Mouse (Mus musculus) thymus, postnatal 14 days (tissue): ENCODE data around the gene Sfi1.
"Not testable (repeated sequence)": the region's sequence is repeated elsewhere in the genome, so short reads cannot be mapped to it uniquely, and the experiment has no call there.

Experiments
- DNase-seq: peaks from one replicate; pipeline ENCODE4 v3.0.0; 2021

Gene Sfi1

DNA sequence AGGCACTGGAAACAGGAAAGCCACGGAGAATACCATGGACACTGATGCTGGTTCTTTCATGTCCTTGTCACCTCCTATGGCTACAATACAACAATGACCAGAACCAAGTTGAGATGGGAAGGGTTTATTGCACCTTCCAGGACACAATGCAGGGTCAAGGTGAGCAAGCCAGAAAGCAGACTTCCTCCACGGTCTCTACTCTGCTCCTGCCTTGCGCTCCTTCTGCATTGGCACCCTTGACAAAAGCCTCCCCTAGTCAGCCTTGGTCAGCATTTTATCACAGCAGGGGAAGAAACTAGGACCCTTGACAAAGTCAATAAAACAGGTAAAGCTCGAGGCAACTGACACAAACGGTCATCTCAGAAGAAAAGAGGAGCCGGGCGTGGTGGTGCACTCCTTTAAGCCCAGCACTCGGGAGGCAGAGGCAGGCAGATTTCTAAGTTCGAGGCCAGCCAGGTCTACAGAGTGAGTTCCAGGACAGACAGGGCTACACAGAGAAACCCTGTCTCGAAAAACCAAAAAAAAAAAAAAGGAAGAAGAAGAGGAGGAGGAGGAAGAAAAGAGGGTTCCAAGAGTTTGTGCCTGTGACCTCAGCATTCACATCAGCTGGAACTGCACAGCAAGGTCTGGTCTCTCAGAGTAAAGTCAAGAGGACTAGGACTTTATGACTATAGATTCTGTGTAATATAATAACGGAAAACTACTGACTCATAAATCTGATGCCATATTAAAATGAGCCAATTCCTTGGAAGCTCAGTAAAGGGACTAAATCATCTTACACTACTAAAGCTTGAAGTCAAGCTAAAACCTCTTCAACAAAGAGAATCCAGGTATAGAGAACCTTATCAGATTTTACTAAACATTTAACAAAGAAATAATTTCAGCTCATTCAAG is 19.6 kb downstream of the Sfi1 start:
- DNase-seq, result peak; percentile 61

DNA sequence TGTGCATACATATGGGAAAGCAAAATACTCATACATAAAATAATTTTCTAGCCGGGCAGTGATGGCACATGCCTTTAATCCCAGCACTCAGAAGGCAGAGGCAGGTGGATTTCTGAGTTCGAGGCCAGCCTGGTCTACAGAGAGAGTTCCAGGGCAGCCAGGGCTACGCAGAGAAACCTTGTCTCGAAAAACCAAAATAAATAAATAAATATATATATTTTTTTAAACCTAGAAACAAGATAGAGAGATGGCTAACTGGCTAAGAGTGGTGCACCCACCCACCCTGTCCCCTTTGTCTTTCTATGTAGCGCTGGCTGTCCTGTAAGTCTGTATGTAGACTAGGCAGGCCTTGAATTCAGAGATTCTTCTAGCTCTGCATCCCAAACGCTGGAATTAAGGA is 20.7 kb downstream of the Sfi1 start:
- not testable (repeated sequence) for DNase-seq

DNA sequence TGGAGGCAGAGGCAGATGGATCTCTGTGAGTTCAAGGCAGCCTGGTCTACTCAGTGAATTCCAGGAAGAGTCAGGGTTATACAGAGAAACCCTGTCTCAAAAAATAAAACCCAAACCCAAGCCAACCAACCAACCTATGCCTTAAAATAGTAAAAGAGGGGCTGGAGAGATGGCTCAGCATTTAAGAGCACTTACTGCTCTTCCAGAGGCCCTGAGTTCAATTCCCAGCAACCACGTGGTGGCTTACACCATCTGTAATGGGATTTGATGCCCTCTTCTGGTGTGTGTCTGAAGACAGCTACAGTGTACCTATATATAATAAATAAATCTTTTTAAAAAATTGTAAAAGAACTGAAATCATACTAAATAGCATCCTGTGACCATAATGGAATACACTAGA is 21.3 kb downstream of the Sfi1 start:
- peak; percentile 48 for DNase-seq

DNA sequence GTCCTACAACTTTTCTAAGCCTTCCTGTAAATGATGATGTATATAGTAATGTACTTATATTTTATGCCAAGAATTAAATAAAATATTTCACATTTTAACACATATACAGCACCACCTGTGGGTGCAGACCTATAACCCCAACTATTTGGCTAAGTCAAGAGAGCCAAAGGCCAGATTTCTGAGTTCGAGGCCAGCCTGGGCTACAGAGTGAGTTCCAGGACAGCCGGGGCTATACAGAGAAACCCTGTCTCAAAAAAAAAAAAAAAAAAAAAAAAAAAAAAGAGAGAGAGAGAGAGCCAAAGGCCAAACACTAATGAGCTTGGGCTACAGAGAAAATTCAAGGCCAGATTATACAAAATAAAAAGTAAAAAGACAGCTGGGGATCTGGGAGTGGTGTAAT is 24.2 kb downstream of the Sfi1 start:
- peak; percentile 39 for DNase-seq

DNA sequence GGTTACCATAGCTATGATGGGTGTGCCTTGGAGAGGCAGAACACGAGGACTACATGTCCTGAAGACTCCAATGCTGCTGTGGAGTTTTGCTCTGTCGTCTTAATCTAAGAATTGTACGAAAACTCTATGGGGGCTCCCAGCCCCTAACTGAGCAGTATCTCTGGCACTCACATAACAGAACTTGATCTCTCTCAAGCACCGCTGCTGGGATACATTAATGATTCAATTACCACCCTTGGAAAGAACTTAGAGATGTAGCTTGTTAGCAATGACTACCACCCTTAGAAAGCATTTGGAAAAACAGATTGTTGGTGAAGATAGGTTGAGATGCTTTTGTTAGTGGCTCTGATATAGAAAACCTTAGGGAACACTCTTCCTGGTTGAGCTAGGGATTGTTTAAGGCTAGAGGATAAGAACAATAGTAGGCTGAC is 25.7 kb downstream of the Sfi1 start:
- peak; percentile 42 for DNase-seq

DNA sequence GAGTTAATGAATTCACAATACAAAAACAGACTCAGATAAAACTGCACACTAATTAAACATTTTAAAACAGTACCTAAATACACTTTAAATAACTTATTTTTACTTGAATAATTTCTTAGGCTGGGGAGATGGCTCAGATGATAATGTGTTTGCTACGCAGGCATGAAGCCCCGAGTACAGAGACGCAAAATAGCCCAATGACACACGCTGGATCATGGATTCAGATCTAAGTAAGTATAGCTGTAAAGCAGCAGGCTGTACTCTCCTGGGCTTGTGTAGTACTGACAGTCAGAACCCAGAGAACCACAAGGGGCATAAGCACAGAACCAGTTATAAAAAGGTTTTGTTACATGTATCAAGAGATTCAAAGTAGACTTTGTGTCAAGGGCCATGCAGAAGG is 26.1 kb downstream of the Sfi1 start:
- DNase-seq, result not testable (repeated sequence)

DNA sequence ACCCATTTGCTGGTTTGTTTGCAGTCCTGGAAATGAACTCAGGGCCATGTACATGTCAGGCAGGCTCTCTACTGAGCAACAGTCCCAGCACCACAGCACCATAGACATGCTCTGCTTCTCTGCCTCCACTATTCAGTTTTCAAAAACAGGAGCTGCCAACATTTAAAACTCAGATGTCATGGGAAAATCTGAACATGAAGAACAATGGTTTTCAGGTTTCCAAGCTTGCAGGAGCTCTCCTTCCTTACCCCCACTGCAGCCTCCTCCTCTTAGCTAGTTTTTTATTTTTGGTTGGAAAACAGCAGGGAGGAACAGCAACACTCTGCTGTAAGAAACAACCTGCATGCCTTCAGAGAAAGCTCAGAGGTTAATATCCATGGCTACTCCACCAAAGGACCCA is 26.9 kb downstream of the Sfi1 start:
- DNase-seq, result peak; percentile 18

DNA sequence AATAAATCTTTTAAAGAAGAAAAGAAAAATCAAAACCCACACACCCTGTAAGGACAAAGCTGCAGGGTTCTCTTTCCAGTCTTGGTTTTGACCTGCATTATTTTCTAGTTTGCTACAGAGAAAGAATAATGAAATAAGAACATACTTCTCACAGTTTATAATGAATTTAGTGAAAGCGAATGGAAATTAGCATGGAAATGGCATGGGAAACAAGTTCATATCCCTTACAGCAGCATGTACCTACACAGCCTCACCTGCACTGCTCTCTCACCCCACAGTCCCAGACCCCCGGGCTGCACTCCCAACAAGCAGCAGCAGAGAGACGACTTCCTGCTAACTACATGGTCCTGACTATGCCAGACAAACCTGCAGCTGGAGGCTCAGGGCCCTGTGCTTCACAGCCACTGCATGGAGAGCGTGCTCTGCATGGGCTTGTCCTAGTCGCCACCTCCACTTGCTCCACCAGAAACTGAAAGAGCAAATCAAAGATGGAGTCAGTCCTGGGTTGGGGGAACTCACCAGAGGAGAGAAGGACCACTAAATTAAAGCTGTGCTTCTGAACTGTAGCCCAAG is 28.0 kb downstream of the Sfi1 start:
- not testable (repeated sequence) for DNase-seq

DNA sequence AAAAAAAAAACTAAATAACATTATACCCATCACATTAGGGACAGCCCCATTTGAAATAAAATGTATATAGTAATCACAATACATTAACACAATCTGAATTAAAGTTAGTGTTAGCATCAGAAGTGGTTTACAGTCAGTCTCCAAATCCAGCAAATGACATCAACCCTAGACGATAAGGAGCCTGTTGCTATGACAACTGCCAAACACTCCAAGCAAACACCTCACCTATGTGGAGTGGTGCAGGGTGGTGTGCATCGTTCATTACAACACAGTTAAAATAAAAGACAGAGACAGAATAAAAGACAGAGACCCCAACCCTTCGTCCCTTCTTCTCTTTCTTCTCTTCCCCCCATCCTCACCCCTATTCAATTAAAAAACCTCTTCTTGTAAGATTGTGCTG is 29.6 kb downstream of the Sfi1 start:
- not testable (repeated sequence) for DNase-seq

DNA sequence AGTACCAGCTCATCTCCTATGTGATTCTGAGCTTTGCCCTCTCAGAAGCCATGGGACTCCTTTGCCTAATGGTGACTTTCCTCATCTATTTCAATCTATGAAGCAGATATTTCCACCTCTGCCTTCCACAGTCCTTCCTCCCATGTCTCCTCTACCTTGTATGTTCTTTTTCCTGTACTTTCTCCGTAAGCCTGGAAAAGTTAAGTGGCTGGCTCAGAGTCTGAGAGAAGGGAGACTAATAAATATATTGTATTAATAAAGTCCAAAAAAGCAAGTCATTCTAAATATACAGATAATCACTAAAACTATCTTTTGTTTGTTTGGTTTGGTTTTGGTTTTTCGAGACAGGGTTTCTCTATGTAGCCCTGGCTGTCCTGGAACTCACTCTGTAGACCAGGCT is 30.1 kb downstream of the Sfi1 start:
- peak; percentile 48 for DNase-seq

DNA sequence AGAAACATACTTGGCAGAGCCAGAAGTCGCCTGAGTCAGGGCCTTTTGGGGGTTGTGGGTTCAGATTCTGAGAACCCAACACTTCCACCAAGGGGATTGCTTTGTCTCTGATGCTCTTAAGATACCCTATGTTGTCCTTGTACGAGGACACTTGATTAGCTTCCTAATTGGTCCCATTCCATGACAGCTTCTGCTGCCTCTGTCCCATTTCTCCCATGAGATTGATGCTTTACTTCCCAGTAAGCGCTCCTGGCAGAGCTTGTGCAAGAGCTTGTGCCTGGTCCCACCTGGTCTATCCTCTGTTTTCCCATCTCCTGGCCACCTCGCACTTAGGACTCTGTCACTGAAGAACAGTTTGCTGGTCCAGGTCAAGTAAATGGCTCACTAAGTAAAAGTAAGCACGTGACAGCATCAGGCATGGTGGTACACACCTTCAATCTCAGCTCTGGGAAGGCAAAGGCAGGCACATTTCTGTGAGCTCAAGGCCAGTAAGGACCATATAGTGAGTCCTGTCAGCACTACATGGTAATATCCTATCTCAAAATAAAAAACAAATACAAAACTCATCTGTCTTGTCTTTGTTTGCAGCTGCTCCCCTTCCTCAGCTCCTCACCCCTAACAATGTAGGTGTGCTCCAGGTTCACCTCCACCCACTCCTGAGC is 30.9 kb downstream of the Sfi1 start:
- DNase-seq, result peak; percentile 57

DNA sequence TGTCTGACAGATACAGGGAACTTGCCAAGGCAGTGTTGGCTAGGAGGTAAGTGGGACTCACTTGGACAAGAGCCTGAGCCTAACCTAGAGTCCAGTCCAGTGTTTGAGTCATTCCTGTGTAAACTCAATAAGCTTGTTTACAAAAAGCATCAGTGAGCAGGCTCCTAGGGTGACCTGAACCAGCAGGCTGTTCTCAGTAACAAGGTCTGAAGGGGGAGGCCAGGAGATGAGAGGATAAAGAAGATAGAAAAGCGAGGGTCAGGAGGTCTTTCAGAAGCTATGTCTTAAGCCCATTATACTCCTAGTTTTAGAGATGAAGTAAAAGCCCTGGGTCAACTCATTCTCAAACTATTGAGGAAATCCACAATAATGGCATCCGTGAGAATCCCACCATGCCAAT is 31.9 kb downstream of the Sfi1 start:
- peak; percentile 60 for DNase-seq

DNA sequence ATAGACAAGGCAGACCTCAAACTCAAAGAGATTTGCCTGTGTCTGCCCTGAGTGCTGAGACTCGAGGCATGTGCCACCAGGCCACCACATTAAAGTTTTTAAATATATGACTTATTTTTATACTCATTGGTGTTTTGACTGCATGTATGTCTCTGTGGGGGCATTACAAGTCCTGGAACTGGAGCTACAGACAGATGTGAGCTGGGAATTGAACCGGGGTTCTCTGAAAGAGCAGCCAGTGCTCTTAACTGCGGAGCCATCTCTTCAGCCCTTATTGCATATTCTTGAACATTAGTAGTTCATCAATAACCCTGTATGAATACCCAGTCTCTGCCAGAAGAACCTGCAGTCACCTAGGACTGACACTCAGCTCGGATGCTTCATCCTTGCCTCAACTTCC is 34.5 kb downstream of the Sfi1 start:
- DNase-seq, result not testable (repeated sequence)

DNA sequence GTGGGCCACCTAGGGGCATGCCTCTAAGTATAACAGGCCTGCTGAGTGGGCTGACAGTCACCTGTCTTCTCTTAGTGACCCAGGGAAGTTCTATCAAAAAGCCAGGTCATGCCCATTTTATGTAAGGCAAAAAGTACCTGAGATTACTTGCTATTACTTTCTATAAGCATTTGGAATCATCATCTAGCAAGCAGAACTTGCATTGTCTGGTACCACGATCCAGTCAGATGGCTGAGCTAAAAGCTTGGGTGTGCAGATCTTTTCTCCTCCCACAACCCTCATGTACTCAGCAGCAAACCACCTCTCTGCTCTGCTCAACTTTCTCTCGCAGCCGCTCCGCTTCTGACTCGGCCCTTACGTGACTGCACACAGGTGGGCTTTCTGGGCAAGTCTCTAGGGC is 35.3 kb downstream of the Sfi1 start:
- peak; percentile 23 for DNase-seq

DNA sequence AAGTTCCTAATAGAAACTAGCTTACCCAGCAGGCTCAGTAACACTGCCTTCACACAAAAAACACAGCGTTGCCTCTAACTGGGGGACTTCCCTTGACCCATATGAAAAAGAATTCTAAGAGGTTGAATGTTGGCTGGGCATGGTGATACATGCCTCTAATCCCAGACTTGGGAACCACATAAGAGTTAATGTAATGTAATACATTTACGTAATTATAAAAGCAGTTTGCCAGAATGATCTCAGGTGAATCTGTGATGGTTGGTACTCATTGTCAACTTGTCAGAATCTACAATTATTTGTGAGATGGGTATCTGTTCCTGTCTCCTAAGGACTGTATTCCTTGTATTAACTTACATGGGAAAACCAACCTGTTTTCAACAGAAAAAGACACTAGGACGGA is 36.3 kb downstream of the Sfi1 start:
- not testable (repeated sequence) for DNase-seq

DNA sequence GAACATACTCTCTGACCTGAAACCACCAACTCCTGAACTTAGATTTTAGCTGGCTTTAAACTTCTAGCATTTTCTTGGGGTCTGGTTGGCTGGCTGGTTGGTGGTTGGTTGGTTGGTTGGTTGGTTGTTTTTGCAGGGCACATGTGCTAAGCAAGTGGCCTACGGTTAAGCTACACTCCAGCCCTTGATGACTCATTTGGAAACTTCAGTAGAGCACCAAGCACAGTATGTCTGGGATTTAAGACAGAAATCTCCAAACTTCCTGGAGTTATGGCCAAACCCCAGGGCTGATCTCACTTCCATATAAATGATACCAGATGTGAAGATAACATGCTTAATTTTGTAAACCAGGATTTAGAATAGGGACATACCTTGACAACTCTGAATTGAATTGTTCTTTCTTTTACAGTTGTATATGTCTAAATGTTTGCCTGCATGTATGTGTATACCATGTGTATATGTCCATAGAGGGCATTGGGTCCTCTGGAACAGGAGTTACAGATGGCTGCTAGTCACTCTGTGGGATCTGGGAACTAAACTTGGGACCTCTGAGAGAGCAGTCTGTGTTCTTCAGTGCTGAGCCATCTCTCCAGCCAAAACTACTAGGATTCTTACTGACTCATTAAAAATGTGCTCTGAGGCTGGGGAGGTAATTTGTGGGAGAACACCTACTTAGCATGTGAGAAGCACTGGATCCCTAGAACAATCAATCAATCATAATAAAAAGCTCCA is 39.4 kb downstream of the Sfi1 start:
- DNase-seq, result peak; percentile 53

DNA sequence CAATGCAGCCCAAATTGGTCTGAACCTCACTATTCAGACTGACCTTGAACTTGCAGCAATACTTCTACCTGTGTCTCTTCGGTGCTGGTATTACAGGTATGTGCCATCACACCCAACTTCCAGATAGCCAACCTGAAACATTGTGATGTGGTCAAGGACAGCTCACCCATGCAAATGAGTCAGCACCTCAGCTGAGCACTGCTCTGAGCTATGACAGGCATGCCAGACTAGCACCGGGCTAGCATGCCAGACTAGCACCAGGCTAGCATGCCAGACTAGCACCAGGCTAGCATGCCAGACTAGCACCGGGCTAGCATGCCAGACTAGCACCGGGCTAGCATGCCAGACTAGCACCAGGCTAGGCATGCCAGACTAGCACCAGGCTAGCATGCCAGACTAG is 41.9 kb downstream of the Sfi1 start:
- DNase-seq, result not testable (repeated sequence)

DNA sequence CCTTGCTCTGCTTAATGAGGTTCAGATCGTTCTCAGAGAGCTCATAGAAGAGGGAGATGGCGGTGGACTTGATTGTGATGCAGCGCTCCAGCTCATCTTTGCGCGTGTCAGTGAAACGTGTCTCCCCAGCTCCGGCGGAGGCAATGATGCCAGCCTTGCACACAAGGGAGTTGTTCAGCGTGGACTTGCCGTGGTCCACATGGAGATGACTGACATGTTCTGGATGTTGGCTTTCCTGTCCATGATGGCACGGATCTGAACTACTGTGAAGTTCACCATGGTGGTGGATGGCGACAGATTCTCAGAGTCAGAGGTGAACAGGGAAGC is 42.6 kb downstream of the Sfi1 start:
- not testable (repeated sequence) for DNase-seq

DNA sequence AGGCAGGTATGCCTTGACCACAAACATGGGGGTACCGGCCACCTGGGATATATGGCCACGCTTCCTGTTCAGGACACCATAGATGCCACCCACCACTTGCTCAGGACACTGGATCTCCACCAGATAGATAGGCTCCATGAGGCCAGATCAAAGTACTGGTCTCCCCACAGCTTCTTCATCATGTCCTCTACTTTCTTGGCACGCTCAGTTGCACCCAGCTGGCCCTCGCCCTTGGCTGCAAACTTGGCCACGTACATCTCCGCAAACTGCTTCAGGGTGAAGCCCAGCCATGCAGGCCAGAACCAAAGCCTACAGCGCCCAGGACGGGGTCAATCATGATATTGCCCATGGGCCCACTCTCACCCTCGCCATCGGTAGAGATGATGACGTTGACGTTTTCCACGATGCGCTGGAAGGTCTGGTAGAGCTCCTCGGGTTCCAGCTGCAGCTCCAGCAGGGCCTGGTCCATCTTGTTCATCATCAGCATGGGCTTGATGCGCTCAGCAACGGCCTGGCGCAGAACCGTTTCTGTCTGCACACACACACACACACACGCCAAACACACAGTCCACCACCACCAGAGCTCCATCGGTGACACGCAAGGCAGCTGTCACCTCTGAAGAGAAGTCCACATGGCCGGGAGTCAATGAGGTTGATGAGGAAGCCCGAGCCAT is 43.1 kb downstream of the Sfi1 start:
- peak; percentile 44 for DNase-seq

DNA sequence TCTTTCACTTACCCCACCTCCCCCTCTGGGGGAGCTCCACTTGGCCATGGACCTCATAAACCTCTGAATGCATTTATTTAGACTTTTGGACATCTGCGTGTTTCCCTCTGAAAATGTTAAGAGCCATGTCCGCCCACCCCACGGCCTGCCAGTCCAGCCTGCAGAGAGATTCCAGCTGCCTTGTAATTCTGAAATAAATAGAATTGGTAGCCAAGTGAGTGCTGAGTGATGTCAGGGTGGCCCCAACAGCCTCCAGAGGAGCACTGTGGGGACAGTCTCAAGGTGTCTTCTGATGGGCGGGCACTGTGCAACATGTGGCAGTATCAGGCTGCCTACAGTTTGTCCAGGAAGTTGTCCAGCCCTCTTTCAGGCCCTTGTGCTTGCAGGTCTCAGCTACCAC is 43.8 kb downstream of the Sfi1 start:
- DNase-seq, result not testable (repeated sequence)

DNA sequence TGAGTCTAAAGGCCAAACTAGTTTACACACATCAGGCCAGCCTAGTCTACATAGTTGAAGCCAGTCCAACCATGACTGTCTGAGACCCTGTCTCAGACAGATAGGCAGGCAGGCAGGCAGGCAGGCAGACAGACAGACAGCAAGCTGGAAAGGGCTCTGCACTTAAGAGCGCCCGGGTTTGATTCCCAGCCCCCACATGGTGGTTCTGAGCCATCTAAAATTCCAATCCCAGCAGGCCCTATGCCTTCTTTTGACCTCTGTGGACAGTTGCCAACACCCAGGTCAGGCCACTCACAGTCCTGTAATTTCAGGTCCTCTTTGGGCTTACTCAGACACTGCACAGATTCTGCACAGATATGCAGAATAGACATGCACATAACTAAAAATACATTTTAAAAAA is 46.5 kb downstream of the Sfi1 start:
- not testable (repeated sequence) for DNase-seq

DNA sequence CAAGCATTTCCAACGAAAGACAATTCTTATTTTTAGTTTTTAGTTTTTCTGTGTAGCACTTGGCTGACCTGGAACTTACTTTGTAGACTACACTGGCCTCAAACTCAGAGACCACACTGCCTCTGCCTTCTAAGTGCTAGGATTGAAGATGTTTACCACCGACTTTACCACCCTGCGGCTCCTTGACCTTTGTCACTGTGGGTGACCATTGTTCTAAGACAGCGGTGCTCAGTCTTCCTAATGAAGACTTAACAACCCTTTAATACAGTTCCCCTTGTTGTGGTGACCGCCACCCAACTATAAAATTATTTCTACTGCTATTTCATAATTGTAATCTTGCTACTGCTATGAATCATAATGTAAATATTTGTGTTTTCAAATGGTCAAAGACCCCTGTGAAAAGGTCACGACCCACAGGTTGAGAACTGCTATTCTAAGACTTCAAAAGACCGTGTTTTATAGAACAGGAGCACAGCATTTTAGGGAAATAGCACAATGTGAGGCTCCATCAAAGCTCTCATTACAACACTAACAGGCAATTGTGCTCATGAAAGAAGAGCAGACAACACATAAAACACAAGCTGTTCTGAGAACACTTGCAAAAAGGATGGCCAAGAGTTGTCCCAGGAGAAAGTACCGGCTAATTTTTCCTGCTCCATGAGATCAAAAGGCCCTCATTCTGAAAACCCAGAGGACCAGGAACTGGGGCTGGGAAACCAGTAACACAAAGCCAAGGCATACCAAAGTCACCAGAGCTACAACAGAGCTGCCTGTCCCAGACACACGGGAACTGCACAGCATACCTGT is 47.7 kb downstream of the Sfi1 start:
- not testable (repeated sequence) for DNase-seq
